Mouse (Mus musculus) liver, embryonic 16.5 days (tissue): ENCODE measurements around the gene Prr23a2. TPM values are rescaled to one million over a fixed set of nuclear protein-coding genes. Genes with fewer than 3 reads are reported as not detected.

Experiments
- ATAC-seq: fragments of 200-750 bp; cut with Nextera tagmentation; 2 replicates; pipeline ENCODE4 v1.8.0; 2017; ENCODE audit warnings: low read depth, mild to moderate bottlenecking, moderate number of reproducible peaks, moderate library complexity
- H3K27ac ChIP-seq: fragments of 300-500 bp; sonication (generic); 2 replicates; pipeline ENCODE4 v1.5.1; 2014; ENCODE audit warnings: mild to moderate bottlenecking, low read length
- H3K27me3 ChIP-seq: fragments of 300-500 bp; sonication (generic); 2 replicates; pipeline ENCODE4 v1.6.1; 2014; ENCODE audit warnings: low read depth, low read length, mixed read lengths; ENCODE audit not compliant: control insufficient read depth, insufficient read depth
- H3K36me3 ChIP-seq: fragments of 300-500 bp; sonication (generic); 2 replicates; pipeline ENCODE4 v1.6.1; 2014; ENCODE audit warnings: mild to moderate bottlenecking; ENCODE audit not compliant: control insufficient read depth, insufficient read depth
- H3K4me1 ChIP-seq: fragments of 300-500 bp; sonication (generic); 2 replicates; pipeline ENCODE4 v1.6.1; 2014; ENCODE audit warnings: low read depth, low read length, mixed read lengths; ENCODE audit not compliant: control insufficient read depth
- H3K4me2 ChIP-seq: fragments of 300-500 bp; sonication (generic); 2 replicates; pipeline ENCODE4 v1.6.1; 2014; ENCODE audit warnings: low read depth, low read length, mixed read lengths
- H3K4me3 ChIP-seq: fragments of 300-500 bp; sonication (generic); 2 replicates; pipeline ENCODE4 v1.5.1; 2014; ENCODE audit warnings: low read depth, mild to moderate bottlenecking, low read length
- H3K9ac ChIP-seq: fragments of 300-500 bp; sonication (generic); 2 replicates; pipeline ENCODE4 v1.6.1; 2014; ENCODE audit warnings: low read depth, low read length
- H3K9me3 ChIP-seq: fragments of 300-500 bp; sonication (generic); replicated peaks from 2 replicates; pipeline ENCODE4 v1.6.1; 2016; ENCODE audit warnings: low read length; ENCODE audit not compliant: control insufficient read depth
- WGBS: fragments of 180-500 bp; shearing (Covaris S2); extraction: QIAGEN DNeasy Blood & Tissue Kit; methylation state at CpG from one replicate; pipeline ENCODE4 v1.1.7; 2014; ENCODE audit not compliant: insufficient replicate concordance; 5-methylcytosine and 5-hydroxymethylcytosine counted together
- polyA plus RNA-seq: library from polyadenylated mRNA; unstranded; fragments of >200 nt; fragmentation: Nextera tagmentation; extraction: Ambion mirVana; gene quantifications from 2 replicates; pipeline ENCODE4 v1.2.1, GENCODE M21; 2015

Gene Prr23a2
- polyA plus RNA-seq, 1 experiment from 2014 or later, result not detected

- 45% methylated on average over 5 of the region's 5 CpGs for WGBS
- ATAC-seq, result no peak
- H3K9me3 ChIP-seq, result no peaks in the 10 kb centered on the region
- H3K4me3 ChIP-seq, result no peak overlapping the region
- no peak overlapping the region for H3K4me2 ChIP-seq
- H3K4me1 ChIP-seq, result no peaks in the 10 kb centered on the region
- H3K27me3 ChIP-seq, result no peaks in the 10 kb centered on the region
- H3K36me3 ChIP-seq, result no peaks in the 10 kb centered on the region
- H3K27ac ChIP-seq, result no peak overlapping the region
- no peak overlapping the region for H3K9ac ChIP-seq
These were observed 26.8 kb upstream of the Prr23a2 start for GRCm38 (mm10) chr9:98829508-98829907.

GRCm38 (mm10) chr9:98837537-98838074, 18.7 kb upstream of the Prr23a2 start:
- H3K9me3 ChIP-seq, result no peaks in the 10 kb centered on the region
- H3K9ac ChIP-seq, result no peak overlapping the region
- no peaks in the 10 kb centered on the region for H3K36me3 ChIP-seq
- H3K4me1 ChIP-seq, result no peaks in the 10 kb centered on the region
- WGBS, result 48% methylated on average over 7 of the region's 7 CpGs
- H3K27ac ChIP-seq, result no peak overlapping the region
- no peak for ATAC-seq
- no peak overlapping the region for H3K4me3 ChIP-seq
- no peak overlapping the region for H3K4me2 ChIP-seq
- no peaks in the 10 kb centered on the region for H3K27me3 ChIP-seq

- H3K9ac ChIP-seq, result no peak within 1 kb of the TSS
- no peaks in the 10 kb centered on the region for H3K27me3 ChIP-seq
- no peak within 1 kb of the TSS for H3K27ac ChIP-seq
- H3K4me2 ChIP-seq, result no peak within 1 kb of the TSS
- H3K9me3 ChIP-seq, result no peaks in the 10 kb centered on the region
- ATAC-seq, result no peak
- WGBS, result 48% methylated on average over 22 of the region's 22 CpGs
- H3K4me3 ChIP-seq, result no peak within 1 kb of the TSS
- H3K4me1 ChIP-seq, result no peaks in the 10 kb centered on the region
- H3K36me3 ChIP-seq, result no peaks in the 10 kb centered on the region
These were observed 14.2 kb upstream of the Prr23a2 start, which contains the start of gene Prr23a1 for GRCm38 (mm10) chr9:98842117-98842516. Gene Prr23a1, plus strand, starts transcription at chr9:98842503.

GRCm38 (mm10) chr9:98863463-98863862, 7.2 kb downstream of the Prr23a2 start:
- Histone ChIP-seq H3K4me3 (no peak overlapping the region), H3K36me3 (no peaks in the 10 kb centered on the region), H3K4me1 (no peaks in the 10 kb centered on the region), H3K4me2 (no peak overlapping the region), H3K27me3 (no peaks in the 10 kb centered on the region), H3K27ac (no peak overlapping the region), H3K9ac (no peak overlapping the region), H3K9me3 (no peaks in the 10 kb centered on the region; the same call in 1 of the 2 replicates)
- ATAC-seq, result no peak
- WGBS, result 43% methylated on average over 3 of the region's 3 CpGs

GRCm38 (mm10) chr9:98864571-98864970, 8.3 kb downstream of the Prr23a2 start, which contains the start of gene Prr23a3:
Gene Prr23a3, plus strand, starts transcription at chr9:98864767.
- WGBS, result 40% methylated on average over 22 of the region's 22 CpGs
- no peaks in the 10 kb centered on the region for H3K4me1 ChIP-seq
- no peak for ATAC-seq
- H3K4me2 ChIP-seq, result no peak within 1 kb of the TSS
- no peak within 1 kb of the TSS for H3K27ac ChIP-seq
- H3K36me3 ChIP-seq, result no peaks in the 10 kb centered on the region
- H3K27me3 ChIP-seq, result no peaks in the 10 kb centered on the region
- H3K9me3 ChIP-seq, result no peaks in the 10 kb centered on the region; the same call in 1 of the 2 replicates
- no peak within 1 kb of the TSS for H3K9ac ChIP-seq
- no peak within 1 kb of the TSS for H3K4me3 ChIP-seq

DNA sequence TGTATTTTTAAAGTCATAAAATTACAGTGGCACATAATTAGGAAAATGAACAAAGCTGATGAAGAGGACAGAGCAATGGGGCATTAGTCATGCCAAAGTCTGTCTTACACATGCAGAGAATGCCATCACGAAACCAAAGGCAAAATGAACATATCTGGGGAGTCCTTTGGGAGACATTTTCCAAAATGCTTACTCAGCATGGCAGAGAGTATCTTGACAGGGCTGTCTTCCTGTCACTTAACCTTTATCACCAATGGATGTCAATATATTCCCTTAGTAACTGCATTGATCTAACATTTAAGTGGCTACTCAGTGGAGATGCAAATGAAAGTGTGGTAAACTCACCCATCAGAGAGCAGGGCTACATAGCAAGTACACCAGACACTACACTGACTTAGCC, 45.2 kb downstream of the Prr23a2 start:
- Histone ChIP-seq H3K4me1 (no peaks in the 10 kb centered on the region), H3K27me3 (no peaks in the 10 kb centered on the region), H3K36me3 (no peaks in the 10 kb centered on the region), H3K4me2 (no peak overlapping the region), H3K4me3 (no peak overlapping the region), H3K9ac (no peak overlapping the region), H3K9me3 (peaks cover 1% of the 10 kb centered on the region), H3K27ac (no peak overlapping the region)
- ATAC-seq, result no peak
- 44% methylated on average over 1 of the region's 1 CpGs for WGBS

GRCm38 (mm10) chr9:98902819-98903218, 46.5 kb downstream of the Prr23a2 start, which contains the start of gene 7420426K07Rik:
Gene 7420426K07Rik, plus strand, starts transcription at chr9:98903119.
- Histone ChIP-seq H3K4me1 (no peaks in the 10 kb centered on the region), H3K27me3 (no peaks in the 10 kb centered on the region), H3K36me3 (no peaks in the 10 kb centered on the region), H3K4me3 (no peak within 1 kb of the TSS), H3K9me3 (no peaks in the 10 kb centered on the region), H3K27ac (no peak within 1 kb of the TSS), H3K4me2 (no peak within 1 kb of the TSS), H3K9ac (no peak within 1 kb of the TSS)
- whole genome bisulfite sequencing, result 59% methylated on average over 2 of the region's 2 CpGs
- ATAC-seq, result no peak

Other genes with a start within 250 kb of the Prr23a2 start
- not detected in 2 replicates for gene Prr23a1, start 14.0 kb upstream of the Prr23a2 start, polyA plus RNA-seq
- gene Prr23a3, start 8.3 kb downstream of the Prr23a2 start, polyA plus RNA-seq, result not detected in 2 replicates
- gene 7420426K07Rik, start 46.6 kb downstream of the Prr23a2 start, polyA plus RNA-seq, result not detected in 2 replicates
- not detected in 2 replicates for gene Foxl2, start 98.8 kb downstream of the Prr23a2 start, polyA plus RNA-seq
- gene Faim, start 129.9 kb downstream of the Prr23a2 start, polyA plus RNA-seq, result 8.0 and 10.3 TPM in 2 replicates
- 0.15 TPM in 1 of 2 replicates, not detected in the other for gene Gm1123, start 179.2 kb downstream of the Prr23a2 start, polyA plus RNA-seq